Mouse (Mus musculus) cerebellum, postnatal 25 days (tissue): Measurements from ENCODE around the gene Lypla2.
A peak's percentile ranks its signal among the peaks of the same experiment; 100 is the strongest.

Experiments
- DNase-seq, 2 experiments: peaks; one replicate each; pipeline ENCODE4 v3.0.0; 2021; ENCODE audit warnings: mixed read lengths in 2 of 2

Lypla2 gene

DNA sequence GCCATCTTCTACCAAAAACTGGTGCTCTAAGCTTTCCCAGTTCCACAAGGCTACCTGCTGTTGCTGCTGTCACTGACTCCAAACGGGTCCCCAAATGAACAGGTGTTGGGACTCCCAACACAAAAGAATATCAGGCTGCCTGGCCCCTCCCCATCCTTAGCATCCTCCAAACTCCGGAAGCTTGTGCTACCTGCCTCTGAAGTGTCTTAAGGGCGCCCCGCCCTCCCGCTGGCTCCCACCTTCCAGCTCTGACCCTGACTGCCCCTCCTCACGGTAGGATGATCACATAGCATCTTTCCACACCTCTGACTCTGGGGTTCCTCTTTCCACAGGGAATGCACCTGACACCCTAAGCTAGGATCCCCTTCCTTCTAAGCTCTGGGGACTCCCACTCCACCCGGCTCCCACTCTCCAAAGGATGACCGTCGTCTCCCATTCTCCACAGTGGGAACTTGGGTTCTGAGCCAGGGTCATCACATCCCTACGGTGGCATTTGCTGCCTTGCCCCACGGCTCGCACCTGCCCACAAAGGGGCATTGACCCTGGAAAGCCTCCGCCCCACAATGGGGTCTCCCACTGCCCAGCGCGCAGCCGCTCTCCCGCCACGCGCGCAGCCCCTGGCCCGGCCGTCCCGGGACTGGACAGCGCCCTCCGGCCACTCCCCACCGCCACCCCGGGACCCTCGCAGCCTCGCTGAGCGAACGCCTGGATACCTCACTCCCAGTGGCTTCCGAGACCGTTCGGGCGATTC, 446 bp downstream of the Lypla2 start:
- DNase-seq, result no peak

DNA sequence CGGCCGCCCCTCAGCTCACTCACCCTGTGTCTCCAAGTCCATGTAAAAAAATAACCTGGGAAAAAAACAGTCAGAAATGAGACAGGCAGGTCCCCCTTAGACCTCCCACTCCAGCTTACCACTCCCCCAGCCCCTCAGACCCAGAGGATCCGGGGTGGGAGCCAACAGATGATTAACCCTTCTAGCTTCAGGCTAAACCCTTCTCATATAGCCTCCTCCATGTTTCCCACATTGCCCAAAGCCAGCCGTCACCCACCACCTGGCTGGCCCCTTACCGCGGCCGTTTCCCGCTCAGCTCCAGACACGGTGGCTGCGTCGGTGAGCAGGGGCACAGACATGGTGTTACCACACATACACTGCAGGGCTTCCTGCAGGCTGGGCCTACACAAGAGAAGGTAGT, 1.8 kb downstream of the Lypla2 start:
- DNase-seq, result no peak

DNA sequence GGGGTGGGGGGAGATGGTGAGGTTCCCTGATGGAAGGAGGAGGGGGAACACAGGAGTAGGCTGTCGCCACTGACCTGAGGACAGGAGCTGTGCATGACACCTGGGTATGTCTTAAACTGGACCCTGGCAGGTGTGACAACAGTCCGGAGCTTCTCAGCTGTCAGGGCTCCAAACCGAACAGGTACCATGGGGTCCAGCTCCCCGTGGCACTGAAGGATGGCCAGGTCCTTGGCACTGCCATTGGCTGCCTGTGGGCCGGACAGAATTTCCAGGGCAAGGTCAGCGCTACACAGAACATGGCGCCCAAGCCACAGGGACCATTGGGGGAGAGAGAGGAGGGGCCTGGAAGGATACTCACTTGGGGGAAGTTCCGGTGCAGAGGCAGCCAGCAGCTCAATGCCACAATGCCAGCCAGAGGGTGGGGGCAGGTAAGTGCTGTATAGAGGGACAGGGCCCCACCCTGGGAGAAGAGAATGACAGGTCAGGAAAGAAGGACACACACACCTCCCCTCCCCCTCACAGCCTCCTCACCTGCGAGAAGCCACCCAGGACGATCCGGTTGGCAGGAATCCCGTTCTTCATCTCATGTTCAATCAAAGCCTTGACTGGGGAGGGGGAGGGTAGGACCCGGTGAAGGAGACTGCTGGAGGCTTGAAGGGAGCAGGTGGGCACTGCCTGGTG, 3.2 kb downstream of the Lypla2 start:
- DNase-seq, result no peak

DNA sequence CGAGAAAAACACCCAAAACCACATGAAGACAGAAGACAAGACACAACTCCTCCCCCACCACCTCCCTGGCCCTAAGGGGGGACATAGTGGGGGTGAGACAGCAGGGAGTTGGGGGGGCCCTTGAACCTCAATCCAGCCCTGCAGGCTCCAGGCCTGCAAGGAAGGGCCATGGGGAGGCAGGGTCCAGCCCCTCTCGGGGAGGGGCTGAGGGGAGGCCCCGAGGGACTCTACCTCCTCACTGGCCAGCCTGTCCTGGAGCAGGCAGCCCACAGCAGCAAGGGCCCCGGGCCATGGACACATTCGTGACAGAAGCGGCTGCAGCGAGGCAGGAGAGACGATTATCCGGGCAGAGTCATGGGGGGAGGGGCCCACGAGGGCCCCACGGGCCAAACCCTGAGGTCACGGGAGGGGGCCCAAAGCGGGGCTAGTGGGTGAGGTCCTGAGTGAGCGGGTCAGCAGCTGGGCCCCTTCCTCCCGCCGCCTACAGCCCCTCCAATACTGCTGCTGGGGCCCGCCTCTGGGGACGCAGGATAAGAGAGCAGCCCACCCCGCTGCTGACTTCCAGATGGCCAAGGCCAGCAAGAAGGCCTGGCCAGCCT, 4.1 kb downstream of the Lypla2 start:
- DNase-seq, result no peak

DNA sequence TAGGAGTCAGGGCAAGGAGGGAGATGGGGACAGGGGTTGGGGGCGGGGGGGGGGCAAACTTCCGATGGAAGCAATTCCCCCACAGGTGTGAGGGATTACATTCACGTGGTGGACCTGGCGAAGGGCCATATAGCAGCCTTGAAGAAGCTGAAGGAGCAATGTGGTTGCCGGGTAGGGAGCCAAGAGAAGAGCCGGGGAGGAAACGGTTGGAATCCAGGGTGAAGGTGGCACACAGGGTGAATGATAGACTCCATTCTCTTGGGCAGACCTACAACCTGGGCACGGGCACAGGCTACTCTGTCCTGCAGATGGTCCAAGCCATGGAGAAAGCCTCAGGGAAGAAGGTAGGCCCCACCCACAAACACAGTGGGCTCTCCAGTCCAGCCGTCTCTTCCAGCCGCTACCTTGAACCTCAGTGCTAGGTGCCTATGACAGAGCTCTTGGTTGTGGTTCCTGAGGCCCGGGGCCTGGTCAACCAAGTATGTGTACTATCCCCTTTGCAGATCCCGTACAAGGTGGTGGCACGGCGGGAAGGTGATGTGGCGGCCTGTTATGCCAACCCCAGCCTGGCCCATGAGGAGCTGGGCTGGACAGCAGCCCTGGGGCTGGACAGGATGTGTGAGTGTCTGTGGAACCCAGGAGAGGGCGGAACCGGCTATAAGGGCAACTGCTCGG, 5.2 kb downstream of the Lypla2 start:
- no peak for DNase-seq

DNA sequence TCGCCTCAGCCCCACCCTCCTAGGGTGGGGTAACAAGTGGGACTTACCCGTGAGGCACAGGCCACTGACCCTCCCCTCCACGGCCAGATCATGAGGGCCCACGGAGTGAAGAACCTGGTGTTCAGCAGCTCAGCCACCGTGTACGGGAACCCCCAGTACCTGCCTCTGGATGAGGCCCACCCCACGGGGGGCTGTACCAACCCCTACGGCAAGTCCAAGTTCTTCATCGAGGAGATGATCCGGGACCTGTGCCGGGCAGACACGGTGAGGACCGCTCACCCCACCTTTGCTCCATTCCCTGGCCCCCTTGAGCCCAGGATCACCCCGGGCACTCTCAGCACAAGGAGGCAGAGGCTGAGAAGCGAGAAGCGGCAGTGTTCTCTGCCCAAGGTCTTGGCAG, 6.1 kb downstream of the Lypla2 start:
- DNase-seq, result no peak

DNA sequence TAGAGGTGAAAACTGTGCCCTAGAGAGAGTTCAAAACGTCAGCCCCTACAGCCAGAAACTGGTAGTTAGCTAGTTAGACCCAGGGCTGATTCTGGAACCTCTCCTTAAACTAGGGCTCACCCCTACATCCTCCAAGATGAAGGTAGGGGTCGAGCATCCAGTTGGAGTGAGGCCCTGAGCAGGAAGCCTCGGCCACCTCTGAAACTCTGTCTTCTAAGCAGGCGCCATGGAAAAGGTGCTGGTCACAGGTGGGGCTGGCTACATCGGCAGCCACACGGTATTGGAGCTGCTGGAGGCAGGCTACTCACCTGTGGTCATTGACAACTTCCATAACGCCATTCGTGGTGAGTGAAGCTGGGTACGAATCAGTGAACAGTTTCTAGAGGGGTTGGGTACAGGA, 7.3 kb downstream of the Lypla2 start:
- DNase-seq, result no peak

DNA sequence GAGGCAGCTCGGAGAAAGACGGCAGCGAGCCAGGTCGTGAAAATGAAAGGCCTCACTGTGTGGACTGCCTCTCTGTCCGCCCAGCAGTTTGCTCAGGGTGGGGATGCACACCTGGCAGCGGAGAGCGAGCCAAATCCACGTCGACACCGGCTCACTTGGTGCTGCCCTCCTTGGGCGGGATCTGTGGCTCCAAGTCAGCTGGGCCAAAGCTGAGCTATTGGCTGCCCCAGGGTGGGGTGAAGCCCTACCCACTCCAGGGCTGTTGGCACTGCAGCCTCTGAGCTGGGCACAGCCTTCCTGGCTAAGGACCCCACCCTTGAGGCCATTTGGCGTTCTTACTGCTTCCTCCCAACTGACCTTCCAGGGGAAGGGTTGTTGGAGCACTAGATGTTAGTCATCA, 8.0 kb downstream of the Lypla2 start:
- DNase-seq, result peak; percentile 66 to 75

DNA sequence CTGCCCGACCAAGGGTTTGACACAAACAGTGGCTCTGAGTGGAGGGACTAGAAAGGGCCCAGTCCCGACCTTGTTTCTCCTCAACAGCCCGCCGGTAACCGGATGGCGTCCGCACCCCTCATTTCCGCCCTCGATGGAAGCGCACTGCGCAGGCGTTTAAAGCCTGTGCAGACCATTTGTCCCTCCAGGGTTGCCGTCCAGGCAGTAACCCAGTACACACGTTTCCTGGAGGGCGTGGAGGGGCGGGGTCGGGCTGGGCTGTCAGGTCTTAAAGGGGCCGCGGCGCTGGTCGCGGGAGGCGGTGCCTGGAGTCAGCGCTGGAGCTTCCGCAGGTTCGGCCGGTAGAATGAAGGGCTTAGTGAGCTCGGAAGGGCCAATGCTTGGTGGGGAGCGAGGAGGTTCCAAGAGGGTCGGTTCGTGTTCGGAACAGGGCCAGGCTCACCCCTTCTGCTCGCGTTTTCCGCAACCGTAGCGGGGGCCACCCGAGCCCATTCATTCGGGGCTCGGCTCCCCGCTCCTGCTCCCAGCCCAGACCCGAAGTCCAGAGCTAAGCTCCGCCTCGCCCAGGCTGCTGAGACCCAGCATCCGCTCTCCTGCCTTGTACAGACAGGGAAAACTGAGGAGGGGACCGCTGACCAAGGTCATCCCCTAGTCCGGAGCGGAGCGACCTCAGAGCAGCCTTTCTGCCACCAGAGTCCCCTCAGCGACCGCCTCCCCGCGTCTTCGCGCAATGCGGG, 8.8 kb downstream of the Lypla2 start, which contains the start of gene Gale:
Gene Gale (plus strand): TSS at position 271 of the 737 bp plus-strand sequence.
- peak; percentile 97 to 99 for DNase-seq

DNA sequence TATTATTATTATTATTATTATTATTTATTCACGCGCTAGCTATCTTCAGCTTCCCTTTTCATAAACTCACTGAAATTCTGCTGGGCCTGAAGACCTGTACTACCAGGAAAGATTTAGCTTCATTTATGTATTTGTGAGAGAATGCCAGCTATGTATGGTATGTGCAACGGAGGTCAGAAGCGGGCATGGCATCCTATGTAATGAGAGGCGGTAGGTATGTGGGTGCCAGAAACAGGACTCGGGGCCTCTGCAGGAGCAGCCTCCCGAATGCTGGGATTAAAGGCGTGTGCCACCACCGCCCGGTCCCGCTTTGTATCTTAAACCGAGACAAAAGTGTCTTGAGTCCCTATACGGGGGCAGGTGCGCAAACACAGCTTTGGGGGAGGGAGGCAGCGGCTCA, 9.5 kb downstream of the Lypla2 start:
- no peak for DNase-seq

DNA sequence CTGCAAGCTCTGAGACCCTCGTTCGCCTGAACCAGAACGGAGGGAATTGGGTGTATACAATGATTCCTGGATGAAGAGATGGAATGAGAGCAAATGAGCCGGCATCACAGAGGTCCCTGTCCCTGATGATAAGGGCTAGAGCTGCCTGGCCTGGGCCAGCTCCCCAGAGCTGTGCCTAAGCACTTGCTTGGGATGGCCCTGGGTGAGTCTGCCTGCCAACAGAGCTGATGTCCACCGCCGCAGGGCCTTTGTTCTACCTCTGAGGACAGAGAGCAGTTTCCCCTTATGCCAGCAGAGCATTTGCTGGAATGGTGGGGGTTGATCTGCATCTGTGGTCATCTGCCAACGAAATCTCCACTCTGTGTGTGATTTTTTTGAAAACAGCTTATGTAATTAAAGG, 10.2 kb downstream of the Lypla2 start:
- peak in 1 of 2 experiments; percentile 27 for DNase-seq

DNA sequence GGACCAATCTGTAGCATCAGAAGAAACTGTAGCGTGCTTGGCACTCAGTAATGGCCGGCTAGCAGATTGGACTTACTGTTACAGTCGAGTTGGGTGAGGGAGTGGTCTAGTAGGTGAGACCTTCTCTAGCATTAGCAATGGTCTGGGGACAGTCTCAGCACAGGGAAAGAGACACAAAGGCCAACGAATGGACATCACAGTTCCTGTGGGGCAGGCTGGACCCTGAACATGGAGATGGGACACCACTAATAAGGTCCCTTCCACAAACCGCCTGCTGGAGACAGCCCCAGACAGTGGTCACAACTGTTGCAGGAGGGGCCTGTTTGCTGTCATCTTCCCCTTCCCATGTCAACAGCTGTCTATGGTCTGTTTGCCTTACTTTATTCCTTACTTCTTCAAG, 10.7 kb downstream of the Lypla2 start:
- DNase-seq, result no peak

DNA sequence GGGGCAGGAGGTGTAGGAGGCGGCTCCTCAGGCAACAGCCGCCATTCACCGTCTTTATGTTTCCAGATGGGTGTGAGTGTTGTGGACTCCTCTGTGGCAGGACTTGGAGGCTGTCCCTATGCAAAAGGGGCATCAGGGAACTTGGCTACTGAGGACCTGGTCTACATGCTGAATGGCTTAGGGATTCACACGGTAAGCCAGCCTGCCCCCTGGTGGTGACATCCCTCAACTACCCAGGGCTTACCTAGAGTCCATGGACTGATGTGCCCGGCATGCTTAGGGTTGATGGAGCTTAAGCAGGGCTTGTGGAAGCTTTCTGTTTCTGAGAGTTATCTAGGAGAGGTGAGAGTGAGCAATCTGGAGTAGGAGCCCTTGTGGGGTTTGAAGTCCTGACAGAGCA, 11.7 kb downstream of the Lypla2 start:
- peak; percentile 84 to 92 for DNase-seq

DNA sequence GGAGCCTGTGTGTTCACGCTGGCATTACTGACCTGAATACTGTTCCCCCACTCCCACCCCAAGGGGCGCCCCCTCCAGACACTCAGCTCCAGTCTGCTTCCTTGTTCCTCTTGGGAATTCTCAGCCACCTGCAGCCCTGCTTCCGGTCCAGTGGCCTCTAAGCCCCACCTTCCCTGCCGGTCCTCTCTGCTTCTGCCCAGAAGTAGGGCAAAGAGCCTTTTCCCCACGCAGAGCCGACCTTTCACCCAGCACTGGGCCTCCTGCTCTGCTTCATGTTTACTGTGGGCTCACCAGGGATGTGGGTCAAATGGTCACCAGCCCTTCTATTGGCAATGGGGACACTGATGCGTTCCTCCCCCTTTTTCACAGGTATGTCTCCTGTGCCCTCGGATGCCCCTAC, 14.1 kb downstream of the Lypla2 start:
- no peak for DNase-seq

DNA sequence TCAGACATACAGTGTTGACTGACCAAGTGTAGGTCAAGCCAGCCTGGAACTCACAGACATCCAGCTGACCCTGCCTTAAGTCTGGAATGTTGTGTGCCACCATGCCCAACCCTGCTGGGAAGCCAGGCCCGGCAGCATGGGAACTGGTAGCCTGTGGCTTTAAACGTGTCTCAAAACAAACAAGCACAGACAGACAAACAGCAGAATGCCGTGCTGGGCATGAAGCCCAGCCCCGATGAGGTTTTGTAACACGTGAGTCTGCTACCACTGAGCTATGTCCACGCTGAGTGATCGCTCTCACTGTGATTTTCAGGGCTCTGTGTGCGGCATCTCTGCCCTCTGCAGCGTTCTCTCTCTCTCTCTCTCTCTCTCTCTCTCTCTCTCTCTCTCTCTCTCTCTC, 16.5 kb downstream of the Lypla2 start:
- DNase-seq, result no peak

DNA sequence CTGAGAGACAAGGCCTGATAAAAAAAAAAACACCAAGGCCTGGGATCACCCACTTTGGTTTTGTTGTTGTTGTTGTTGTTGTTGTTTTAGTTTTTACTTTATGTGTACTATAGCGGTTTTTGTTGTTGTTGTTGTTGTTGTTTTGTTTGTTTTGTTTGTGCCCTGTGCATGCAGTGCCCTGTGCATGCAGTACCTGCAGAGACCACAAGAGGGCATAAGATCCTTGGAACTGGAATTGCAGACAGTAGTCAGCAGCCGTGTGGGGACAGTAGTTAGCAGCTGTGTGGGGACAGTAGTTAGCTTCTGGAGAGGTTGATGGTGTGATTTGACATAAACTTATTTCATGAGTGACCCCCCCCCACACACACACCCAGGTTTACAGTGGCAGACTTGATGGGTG, 18.2 kb downstream of the Lypla2 start:
- peak; percentile 81 to 89 for DNase-seq

DNA sequence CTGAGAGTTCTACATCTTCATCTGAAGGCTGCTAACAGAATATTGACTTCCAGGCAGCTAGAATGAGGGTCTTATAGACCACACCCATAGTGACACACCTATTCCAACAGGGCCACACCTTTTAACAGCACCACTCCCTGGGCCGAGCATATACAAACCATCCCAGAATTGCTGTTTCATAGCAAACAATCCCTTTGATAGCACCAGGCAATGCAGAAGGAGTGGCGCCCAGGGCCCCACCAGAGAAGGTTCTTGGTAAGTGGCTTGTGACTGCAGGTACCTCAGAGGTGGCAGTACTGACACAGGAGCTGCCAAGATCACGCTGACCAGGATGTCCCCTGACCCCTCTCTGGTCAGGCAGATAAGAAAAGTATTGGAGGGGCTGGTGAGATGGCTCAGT, 19.2 kb downstream of the Lypla2 start:
- DNase-seq, result no peak

DNA sequence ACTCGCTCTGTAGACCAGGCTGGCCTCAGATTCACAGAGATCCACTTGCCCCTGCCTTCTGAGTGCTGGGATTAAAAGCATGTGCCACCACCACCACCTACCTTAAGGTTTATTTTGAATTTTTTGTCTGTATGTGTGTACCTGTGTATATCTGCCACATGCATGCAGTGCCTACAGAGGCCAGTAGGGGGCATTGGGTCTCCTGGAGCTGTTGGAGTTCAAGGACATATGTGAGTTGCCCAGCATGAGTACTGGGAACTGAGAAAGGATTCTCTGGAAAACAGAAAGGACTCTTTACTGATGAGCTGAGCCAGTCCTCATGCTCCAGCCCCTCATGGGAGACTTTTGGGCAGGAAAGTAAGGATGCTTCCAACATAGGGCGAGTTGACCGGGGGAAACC, 20.9 kb downstream of the Lypla2 start:
- peak in 1 of 2 experiments; percentile 52 for DNase-seq

DNA sequence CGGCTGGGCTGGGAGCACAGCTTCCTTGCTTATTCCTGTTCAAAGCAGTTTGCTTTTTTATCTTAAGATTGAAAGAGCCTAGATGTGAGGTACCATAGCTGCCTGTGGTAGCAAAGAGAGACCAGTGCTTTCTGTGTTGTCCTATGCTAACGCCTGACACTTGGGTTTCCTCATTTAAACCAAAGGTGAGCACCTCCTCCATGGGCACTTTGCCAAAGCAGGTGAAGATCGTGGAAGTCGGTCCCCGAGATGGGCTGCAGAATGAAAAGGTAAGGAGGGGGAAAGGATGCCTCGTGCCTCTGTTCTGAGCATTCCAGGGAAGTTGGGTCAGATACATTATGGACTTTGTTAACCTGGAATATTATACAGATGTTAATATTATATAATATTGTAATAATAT, 22.1 kb downstream of the Lypla2 start:
- DNase-seq, result peak; percentile 47 to 59

DNA sequence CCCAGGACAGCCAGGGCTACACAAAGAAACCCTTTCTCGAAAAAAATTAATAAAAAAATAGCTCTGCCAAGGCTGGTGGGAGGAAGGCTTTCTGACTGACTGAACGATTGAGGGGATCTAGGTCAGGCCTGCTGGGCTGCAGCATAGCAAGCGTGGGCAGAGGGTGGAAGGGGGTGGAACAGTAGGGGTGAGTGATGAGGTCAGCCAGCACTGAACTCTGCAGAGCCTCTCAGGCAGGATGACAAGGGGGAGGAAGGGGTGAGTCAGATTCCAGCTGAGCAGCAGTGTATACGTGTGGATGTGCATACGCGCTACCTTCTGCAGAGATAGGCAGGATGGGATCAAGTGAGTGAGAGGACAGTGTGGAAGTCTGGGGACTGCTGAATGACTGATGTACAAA, 22.5 kb downstream of the Lypla2 start:
- DNase-seq, result peak; percentile 72 to 79

DNA sequence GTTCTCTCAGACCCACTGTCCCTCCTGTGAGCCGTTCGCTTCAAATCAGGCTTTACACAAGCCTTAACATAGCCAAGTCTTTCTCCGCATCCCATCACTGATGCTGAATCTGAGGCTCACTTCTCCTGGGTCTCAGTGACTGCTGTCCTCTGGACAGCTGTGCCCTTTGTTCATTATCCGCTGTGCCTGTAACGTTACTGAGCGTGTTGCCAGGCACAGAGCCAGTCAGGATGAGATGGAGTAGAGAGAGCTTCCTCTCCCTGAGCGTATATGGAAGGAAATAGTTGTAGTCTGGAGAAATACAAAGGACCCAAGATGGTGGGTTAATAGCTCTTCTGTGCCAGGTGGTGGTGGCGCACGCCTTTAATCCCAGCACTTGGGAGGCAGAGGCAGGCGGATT, 23.0 kb downstream of the Lypla2 start:
- DNase-seq, result peak in 1 of 2 experiments; percentile 36

DNA sequence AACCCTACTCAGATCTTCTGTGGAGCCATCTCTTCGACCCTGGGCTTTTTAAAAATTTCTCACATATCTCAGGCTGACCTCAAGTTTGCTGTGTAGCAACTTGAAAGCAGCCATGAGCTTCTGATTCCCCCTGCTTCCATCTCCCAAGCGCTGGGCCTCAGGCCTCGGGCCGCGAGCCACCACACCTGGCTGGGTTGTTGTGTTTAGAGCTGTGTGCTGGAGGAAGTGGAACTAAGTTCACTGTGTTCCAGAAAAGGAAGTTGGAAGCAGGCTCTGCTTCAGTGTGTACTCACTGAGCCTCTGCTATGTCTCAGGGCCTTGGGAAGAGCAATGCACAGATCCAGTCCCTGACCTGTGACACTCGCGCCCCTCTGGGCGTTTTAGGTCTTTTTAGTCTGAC, 24.3 kb downstream of the Lypla2 start:
- DNase-seq, result no peak
